Mouse (Mus musculus) bone marrow macrophage, adult 2 months (primary cell): ENCODE measurements around the gene Uhrf1bp1. TPM values are rescaled to one million over a fixed set of nuclear protein-coding genes. Genes with fewer than 3 reads are reported as not detected.

Experiments
- H3K27ac ChIP-seq: 2 replicates; pipeline ENCODE4 v1.5.1; 2012; ENCODE audit warnings: low read depth, low read length; ENCODE audit not compliant: insufficient read depth
- H3K4me1 ChIP-seq: 2 replicates; pipeline ENCODE4 v1.6.1; 2012; ENCODE audit warnings: low read length; ENCODE audit not compliant: control insufficient read depth, insufficient read depth
- H3K4me3 ChIP-seq: 2 replicates; pipeline ENCODE4 v1.5.1; 2012; ENCODE audit warnings: mild to moderate bottlenecking, low read length, moderate library complexity; ENCODE audit not compliant: insufficient read depth
- CTCF ChIP-seq: IDR thresholded peaks from 2 replicates; pipeline ENCODE4 v1.5.1; 2012; ENCODE audit warnings: low read depth, mild to moderate bottlenecking, low read length, moderate library complexity
- POLR2A ChIP-seq: IDR thresholded peaks from 2 replicates; pipeline ENCODE4 v1.6.1; 2012; ENCODE audit warnings: mild to moderate bottlenecking, low read depth, low read length, borderline replicate concordance
- polyA plus RNA-seq: library from polyadenylated mRNA; stranded (reverse); fragments of >200 nt; gene quantifications from 2 replicates; pipeline ENCODE4 v1.2.4, GENCODE M21; 2012; ENCODE audit not compliant: missing spikeins, insufficient read depth, insufficient read length

Gene Uhrf1bp1
- polyA plus RNA-seq = 7.5 TPM in 2 replicates

- no peak for TF ChIP-seq CTCF
Measured at GRCm38 (mm10) chr17:27856265-27856797, at the start of gene Uhrf1bp1. Gene Uhrf1bp1, plus strand, starts transcription at chr17:27856441.

GRCm38 (mm10) chr17:27807542-27808078 is 48.6 kb upstream of the Uhrf1bp1 start:
- Histone ChIP-seq H3K4me1 (peaks cover 21% of the 10 kb centered on the region), H3K27ac (no peak overlapping the region), H3K4me3 (no peak overlapping the region)
- TF ChIP-seq CTCF (no peak), POLR2A (no peak)

More at GRCm38 (mm10) chr17:27856265-27856797, at the start of gene Uhrf1bp1:
- Histone ChIP-seq H3K4me1 (peaks cover 31% of the 10 kb centered on the region), H3K4me3 (peak within 1 kb of the TSS; percentile 98), H3K27ac (peak within 1 kb of the TSS; percentile 57)

- Histone ChIP-seq H3K4me1 (peaks cover 17% of the 10 kb centered on the region), H3K4me3 (no peak overlapping the region), H3K27ac (no peak overlapping the region)
- TF ChIP-seq CTCF (no peak), POLR2A (no peak)
Measured at GRCm38 (mm10) chr17:27810569-27811331, 45.5 kb upstream of the Uhrf1bp1 start.

GRCm38 (mm10) chr17:27811980-27812379 is 44.3 kb upstream of the Uhrf1bp1 start:
- Histone ChIP-seq H3K4me1 (peaks cover 20% of the 10 kb centered on the region), H3K4me3 (no peak overlapping the region), H3K27ac (no peak overlapping the region)
- TF ChIP-seq CTCF (no peak), POLR2A (no peak)

GRCm38 (mm10) chr17:27814606-27815005 is 41.6 kb upstream of the Uhrf1bp1 start:
- Histone ChIP-seq H3K27ac (no peak overlapping the region), H3K4me3 (no peak overlapping the region), H3K4me1 (peaks cover 22% of the 10 kb centered on the region)
- TF ChIP-seq CTCF = no peak
- TF ChIP-seq POLR2A = no peak

- TF ChIP-seq CTCF = no peak
- no peak for TF ChIP-seq POLR2A
- H3K27ac ChIP-seq = peak overlapping the region; percentile 68; the same call in 1 of the 2 replicates
- peak overlapping the region; percentile 95 for H3K4me3 ChIP-seq
- peaks cover 22% of the 10 kb centered on the region for H3K4me1 ChIP-seq
Measured at GRCm38 (mm10) chr17:27819011-27819410, 37.2 kb upstream of the Uhrf1bp1 start.

- Histone ChIP-seq H3K4me3 (peak overlapping the region; percentile 95), H3K27ac (peak overlapping the region; percentile 68), H3K4me1 (peaks cover 22% of the 10 kb centered on the region)
- TF ChIP-seq POLR2A = no peak
- TF ChIP-seq CTCF = no peak
Measured at GRCm38 (mm10) chr17:27819521-27819970, 36.7 kb upstream of the Uhrf1bp1 start.

- Histone ChIP-seq H3K4me1 (peaks cover 24% of the 10 kb centered on the region), H3K27ac (peak overlapping the region; percentile 68), H3K4me3 (peak overlapping the region; percentile 95)
- TF ChIP-seq POLR2A (no peak), CTCF (no peak)
Measured at GRCm38 (mm10) chr17:27819971-27820567, 36.2 kb upstream of the Uhrf1bp1 start.

GRCm38 (mm10) chr17:27820568-27821406 is 35.5 kb upstream of the Uhrf1bp1 start, which contains the start of gene D17Wsu92e:
Gene D17Wsu92e, minus strand, starts transcription at chr17:27820648.
- TF ChIP-seq POLR2A = no peak; the same call in 1 of the 2 replicates
- no peak for TF ChIP-seq CTCF
- Histone ChIP-seq H3K4me1 (peaks cover 30% of the 10 kb centered on the region), H3K27ac (peak within 1 kb of the TSS; percentile 74), H3K4me3 (peak within 1 kb of the TSS; percentile 95)
